8 mouse cellular contexts compared by ENCODE assay signal in genomic region chr11:101627857-101628559, GRCm38 (mm10). TPM values are rescaled to one million over a fixed set of nuclear protein-coding genes. Genes with fewer than 3 reads are reported as not detected.
DNase-seq lines count a peak whose midpoint lies in the region; ATAC-seq and TF ChIP-seq lines count a peak whose summit lies in the region.

No protein-coding gene starts in this region.

- peak; percentile 92 for DNase-seq in brain, adult 2 months (ENCODE audit: low read depth, low spot score)
- DNase-seq in kidney, postnatal 0 days (ENCODE audit: low spot score) = no peak
- DNase-seq in liver, embryonic 13.5 days = peak; percentile 47
- DNase-seq in natural killer cell, adult 2 months (ENCODE audit: low spot score in 2 of 2) = peak; percentile 83 to 85
- DNase-seq in telencephalon, adult 2 months (ENCODE audit: low read depth, low spot score) = peak; percentile 88

- TF ChIP-seq CTCF in kidney, postnatal 0 days (IDR thresholded peaks at IDR 0.05; ENCODE audit: low read depth) = no peak

- H3K27ac ChIP-seq in heart, embryonic 12.5 days (ENCODE audit: poor library complexity, severe bottlenecking) = peak overlapping the region; percentile 98
- H3K27ac ChIP-seq in kidney, postnatal 0 days = peak overlapping the region; percentile 92
- peak overlapping the region; percentile 98 for H3K27ac ChIP-seq in liver, embryonic 13.5 days

- peak; percentile 54 for ATAC-seq in CD4-positive, CD25-positive, alpha-beta regulatory T cell, adult 4 months
- ATAC-seq in erythroblast, adult 5-6 weeks (replicated peaks; ENCODE audit: low FRiP score, poor library complexity, severe bottlenecking) = peak; percentile 73
- ATAC-seq in heart, embryonic 12.5 days (ENCODE audit: insufficient number of reproducible peaks, low FRiP score) = peak; percentile 74
- ATAC-seq in kidney, postnatal 0 days (replicated peaks; ENCODE audit: low FRiP score, low read depth) = peak; percentile 52
- ATAC-seq in liver, embryonic 13.5 days (ENCODE audit: low read depth) = peak; percentile 69

- H3K9me3 ChIP-seq in heart, embryonic 12.5 days (replicated peaks) = no peaks in the 10 kb centered on the region
- no peaks in the 10 kb centered on the region for H3K9me3 ChIP-seq in kidney, postnatal 0 days (replicated peaks; ENCODE audit: low read length)
- no peaks in the 10 kb centered on the region for H3K9me3 ChIP-seq in liver, embryonic 13.5 days (replicated peaks)

- H3K36me3 ChIP-seq in heart, embryonic 12.5 days = 0 out of 2 replicates have a peak, but pooled peaks cover 3% of the 10 kb centered on the region
- no peaks in the 10 kb centered on the region; the same call in 1 of the 2 replicates for H3K36me3 ChIP-seq in kidney, postnatal 0 days (ENCODE audit: insufficient read depth, low read length)
- H3K36me3 ChIP-seq in liver, embryonic 13.5 days = no peaks in the 10 kb centered on the region

- H3K4me2 ChIP-seq in heart, embryonic 12.5 days = peak overlapping the region; percentile 72
- H3K4me2 ChIP-seq in kidney, postnatal 0 days (ENCODE audit: low read length) = peak overlapping the region; percentile 73
- peak overlapping the region; percentile 78 for H3K4me2 ChIP-seq in liver, embryonic 13.5 days

- H3K9ac ChIP-seq in heart, embryonic 12.5 days = peak overlapping the region; percentile 77
- H3K9ac ChIP-seq in kidney, postnatal 0 days (ENCODE audit: low read depth, low read length) = peak overlapping the region; percentile 68
- peak overlapping the region; percentile 76 for H3K9ac ChIP-seq in liver, embryonic 13.5 days

- H3K4me3 ChIP-seq in heart, embryonic 12.5 days = peak overlapping the region; percentile 57
- peak overlapping the region; percentile 44 for H3K4me3 ChIP-seq in kidney, postnatal 0 days (replicated peaks; ENCODE audit: low read depth, low read length)
- H3K4me3 ChIP-seq in liver, embryonic 13.5 days (replicated peaks) = peak overlapping the region; percentile 60

- H3K27me3 ChIP-seq in heart, embryonic 12.5 days (replicated peaks) = no peaks in the 10 kb centered on the region
- no peaks in the 10 kb centered on the region for H3K27me3 ChIP-seq in kidney, postnatal 0 days (ENCODE audit: insufficient read depth, low read length)
- H3K27me3 ChIP-seq in liver, embryonic 13.5 days = no peaks in the 10 kb centered on the region

- no peaks in the 10 kb centered on the region for H3K4me1 ChIP-seq in heart, embryonic 12.5 days (replicated peaks)
- H3K4me1 ChIP-seq in kidney, postnatal 0 days (replicated peaks; ENCODE audit: insufficient read depth, low read length) = no peaks in the 10 kb centered on the region
- H3K4me1 ChIP-seq in liver, embryonic 13.5 days (replicated peaks) = peaks cover 32% of the 10 kb centered on the region

- under 1% methylated on average over 33 of the region's 33 CpGs for WGBS in heart, embryonic 12.5 days
- under 1% methylated on average over 33 of the region's 33 CpGs for WGBS in kidney, postnatal 0 days
- WGBS in liver, embryonic 13.5 days (ENCODE audit: insufficient replicate concordance) = under 1% methylated on average over 33 of the region's 33 CpGs

RNA-seq across cellular contexts. Expression of gene Rdm1, which starts 1.0 kb away (rescaled TPM):
- 10 to 100 TPM; 86.2 to 93.4 TPM for polyA plus RNA-seq in CD4-positive, CD25-positive, alpha-beta regulatory T cell, adult 4 months (2017; shearing (Covaris generic))
- total RNA-seq in erythroblast, adult 5-6 weeks (2015; ENCODE audit: low replicate concordance) = 6.7 and 18.6 TPM in 2 replicates
- total RNA-seq in erythroblast, adult 5-6 weeks (2017; ENCODE audit: low replicate concordance) = 4.6 and 6.2 TPM in 2 replicates
- polyA plus RNA-seq in heart, embryonic 12.5 days (2016; fragmentation: Nextera tagmentation; extraction: Ambion mirVana) = 28.3 and 36.2 TPM in 2 replicates
- polyA plus RNA-seq in kidney, postnatal 0 days (2015; fragmentation: Nextera tagmentation; extraction: Ambion mirVana) = 30.9 and 37.6 TPM in 2 replicates
- 8.3 and 8.6 TPM in 2 replicates for polyA plus RNA-seq in liver, embryonic 13.5 days (2015; fragmentation: Nextera tagmentation; extraction: Ambion mirVana)

RNA-seq across cellular contexts. Expression of gene Gm11634, which starts 29.0 kb away (rescaled TPM):
- not detected for polyA plus RNA-seq in CD4-positive, CD25-positive, alpha-beta regulatory T cell, adult 4 months (2017; shearing (Covaris generic))
- not detected in 2 replicates for total RNA-seq in erythroblast, adult 5-6 weeks (2015; ENCODE audit: low replicate concordance)
- not detected in 2 replicates for total RNA-seq in erythroblast, adult 5-6 weeks (2017; ENCODE audit: low replicate concordance)
- polyA plus RNA-seq in heart, embryonic 12.5 days (2016; fragmentation: Nextera tagmentation; extraction: Ambion mirVana) = not detected in 2 replicates
- polyA plus RNA-seq in kidney, postnatal 0 days (2015; fragmentation: Nextera tagmentation; extraction: Ambion mirVana) = 0.37 TPM in 1 of 2 replicates, not detected in the other
- not detected in 2 replicates for polyA plus RNA-seq in liver, embryonic 13.5 days (2015; fragmentation: Nextera tagmentation; extraction: Ambion mirVana)

RNA-seq across cellular contexts. Expression of gene Arl4d, which starts 37.3 kb away (rescaled TPM):
- not detected for polyA plus RNA-seq in CD4-positive, CD25-positive, alpha-beta regulatory T cell, adult 4 months (2017; shearing (Covaris generic))
- not detected in 2 replicates for total RNA-seq in erythroblast, adult 5-6 weeks (2015; ENCODE audit: low replicate concordance)
- 0.85 and 1.5 TPM in 2 replicates for total RNA-seq in erythroblast, adult 5-6 weeks (2017; ENCODE audit: low replicate concordance)
- 10.0 and 10.3 TPM in 2 replicates for polyA plus RNA-seq in heart, embryonic 12.5 days (2016; fragmentation: Nextera tagmentation; extraction: Ambion mirVana)
- 7.0 and 7.9 TPM in 2 replicates for polyA plus RNA-seq in kidney, postnatal 0 days (2015; fragmentation: Nextera tagmentation; extraction: Ambion mirVana)
- polyA plus RNA-seq in liver, embryonic 13.5 days (2015; fragmentation: Nextera tagmentation; extraction: Ambion mirVana) = 1.1 TPM in 2 replicates

RNA-seq across cellular contexts. Expression of gene Tmem106a, which starts 46.0 kb away (rescaled TPM):
- polyA plus RNA-seq in CD4-positive, CD25-positive, alpha-beta regulatory T cell, adult 4 months (2017; shearing (Covaris generic)) = 10 to 100 TPM; 10.8 to 15.2 TPM
- total RNA-seq in erythroblast, adult 5-6 weeks (2015; ENCODE audit: low replicate concordance) = 6.9 and 16.9 TPM in 2 replicates
- 3.6 and 3.8 TPM in 2 replicates for total RNA-seq in erythroblast, adult 5-6 weeks (2017; ENCODE audit: low replicate concordance)
- 4.0 and 4.5 TPM in 2 replicates for polyA plus RNA-seq in heart, embryonic 12.5 days (2016; fragmentation: Nextera tagmentation; extraction: Ambion mirVana)
- 19.4 and 20.9 TPM in 2 replicates for polyA plus RNA-seq in kidney, postnatal 0 days (2015; fragmentation: Nextera tagmentation; extraction: Ambion mirVana)
- 5.5 and 5.7 TPM in 2 replicates for polyA plus RNA-seq in liver, embryonic 13.5 days (2015; fragmentation: Nextera tagmentation; extraction: Ambion mirVana)
